Mouse (Mus musculus) cortical plate, adult 2 months (tissue): ENCODE data around the gene Msmb.

ENCODE experiments used
- CTCF ChIP-seq: fragments of 200-500 bp; IDR thresholded peaks from 2 replicates; pipeline ENCODE4 v1.5.1; 2011; ENCODE audit warnings: mild to moderate bottlenecking, control low read depth, low read length; ENCODE audit not compliant: insufficient read depth; ENCODE audit errors: extremely low read depth
- POLR2A ChIP-seq: fragments of 200-500 bp; IDR thresholded peaks from 2 replicates; pipeline ENCODE4 v1.6.1; 2011; ENCODE audit warnings: mild to moderate bottlenecking, low read length, control low read depth; ENCODE audit not compliant: insufficient read depth; ENCODE audit errors: extremely low read depth

- TF ChIP-seq CTCF: no peak
- TF ChIP-seq POLR2A: no peak
Observed at GRCm38 (mm10) chr14:32106911-32107310, 34.9 kb upstream of the Msmb start.
